Mouse (Mus musculus): Measurements from ENCODE around the gene Atp2c2. TPM values are rescaled to one million over a fixed set of nuclear protein-coding genes. Genes with fewer than 3 reads are reported as not detected.

The Atp2c2 gene
- total and polyA plus RNA-seq, 3 experiments: 0.07 to 0.59 TPM; not detected in 1

DNA sequence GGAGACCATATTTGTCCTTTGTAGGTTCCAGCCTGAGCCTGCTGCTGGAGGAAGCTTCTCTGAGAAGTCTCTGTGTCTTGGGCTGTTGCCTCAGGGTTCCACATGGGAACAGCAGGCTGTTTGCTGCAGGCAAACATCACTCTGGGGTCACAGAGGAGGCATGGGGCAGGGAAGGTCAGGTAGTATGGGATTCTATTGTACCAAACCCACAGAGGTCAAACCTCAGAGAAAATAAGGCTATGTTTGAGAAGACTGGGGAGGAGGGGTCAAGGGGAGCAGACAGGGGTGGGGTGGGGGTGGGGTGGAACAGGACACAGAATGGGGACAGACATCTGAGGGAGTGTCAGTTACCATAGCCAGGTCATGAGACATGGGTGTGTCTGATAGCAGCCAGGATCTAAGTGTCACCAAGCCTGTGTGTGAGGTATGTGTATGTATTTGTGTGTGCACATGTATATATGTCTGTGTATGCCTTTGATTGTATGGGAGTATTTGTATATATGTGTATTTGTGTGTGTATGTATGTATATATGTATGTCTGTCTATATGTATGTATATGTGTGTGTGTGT lies 17.0 kb downstream of the Atp2c2 start:
- Histone ChIP-seq H3K79me2 (replicated peaks; ENCODE audit: control insufficient read depth, insufficient read depth, low read length) (no peaks in the 10 kb centered on the region), H3K4me1 (ENCODE audit: control insufficient read depth, insufficient read depth, low read length) (peaks cover 5% of the 10 kb centered on the region), H3K36me3 (ENCODE audit: control insufficient read depth, insufficient read depth, low read length) (no peaks in the 10 kb centered on the region), H3K27ac (no peak overlapping the region), H3K9ac (ENCODE audit: low read depth, low read length) (no peak overlapping the region), H3K4me3 (no peak overlapping the region), H3K27me3 (ENCODE audit: control insufficient read depth, insufficient read depth, low read length) (no peaks in the 10 kb centered on the region)
- intact Hi-C loops (cut with DNase I): no loop called here
- TF ChIP-seq POLR2A (IDR thresholded peaks at IDR 0.05; ENCODE audit: insufficient read depth, low read depth, low read length) (no peak), EP300 (IDR thresholded peaks at IDR 0.05; ENCODE audit: insufficient read depth, low read depth, low read length) (no peak), CTCF (IDR thresholded peaks at IDR 0.05) (no peak)
- DNase-seq: no peak

DNA sequence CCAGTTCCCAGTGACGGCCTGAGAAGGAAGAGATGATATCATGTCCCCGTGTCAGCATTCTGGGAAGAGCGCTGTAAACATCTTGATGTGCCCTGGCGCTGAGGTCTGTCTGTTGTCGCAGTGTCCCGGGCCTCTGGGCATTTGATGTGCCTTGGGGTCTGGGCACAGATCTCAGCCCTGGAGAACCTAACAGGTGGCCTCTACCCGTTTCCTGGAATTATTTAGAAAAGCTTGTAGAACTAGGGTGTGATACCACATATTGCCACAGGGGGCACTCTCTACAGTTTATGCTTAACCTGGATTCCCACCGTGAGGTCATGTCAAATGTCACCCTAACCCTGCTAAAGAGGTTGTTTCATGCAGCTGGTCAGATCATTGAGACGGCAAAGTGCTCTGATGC lies 18.0 kb downstream of the Atp2c2 start:
- 61% methylated on average over 9 of the region's 9 CpGs for WGBS
- TF ChIP-seq CTCF (IDR thresholded peaks at IDR 0.05): peak; percentile 73
- TF ChIP-seq EP300 (IDR thresholded peaks at IDR 0.05; ENCODE audit: insufficient read depth, low read depth, low read length): no peak
- H3K79me2 ChIP-seq (replicated peaks; ENCODE audit: control insufficient read depth, insufficient read depth, low read length): no peaks in the 10 kb centered on the region
- intact Hi-C loops (cut with DNase I): no loop called here
- no peak for DNase-seq
- no peaks in the 10 kb centered on the region for H3K36me3 ChIP-seq (ENCODE audit: control insufficient read depth, insufficient read depth, low read length)
- no peak overlapping the region for H3K4me3 ChIP-seq
- peaks cover 5% of the 10 kb centered on the region for H3K4me1 ChIP-seq (ENCODE audit: control insufficient read depth, insufficient read depth, low read length)
- H3K27ac ChIP-seq: no peak overlapping the region
- H3K27me3 ChIP-seq (ENCODE audit: control insufficient read depth, insufficient read depth, low read length): no peaks in the 10 kb centered on the region
- no peak overlapping the region for H3K9ac ChIP-seq (ENCODE audit: low read depth, low read length)

DNA sequence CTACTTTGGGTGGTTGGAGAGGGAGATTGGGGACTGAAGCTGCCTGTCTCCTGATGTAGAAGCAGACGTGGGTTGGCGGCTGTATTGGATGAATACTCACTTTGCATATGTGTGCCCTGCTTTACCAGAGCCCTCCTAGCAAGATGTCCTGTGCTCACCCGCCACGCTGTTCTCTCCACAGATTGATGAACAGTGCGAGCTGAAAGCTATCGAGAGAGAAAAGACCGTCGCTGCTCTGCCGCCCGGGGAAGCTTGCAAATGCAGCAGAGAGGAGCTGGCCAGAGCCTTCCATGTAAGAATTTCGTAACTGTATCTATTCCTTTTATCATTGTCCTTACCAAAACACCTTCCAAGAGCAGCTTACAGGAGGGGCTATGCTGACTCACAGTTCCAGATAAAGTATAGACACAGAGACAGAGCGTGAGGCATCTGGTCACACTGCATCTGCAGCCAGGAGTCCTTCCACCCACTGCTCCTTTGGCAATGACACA lies 19.2 kb downstream of the Atp2c2 start:
- H3K4me1 ChIP-seq (ENCODE audit: control insufficient read depth, insufficient read depth, low read length): peaks cover 5% of the 10 kb centered on the region
- WGBS: 58% methylated on average over 12 of the region's 12 CpGs
- no peaks in the 10 kb centered on the region for H3K27me3 ChIP-seq (ENCODE audit: control insufficient read depth, insufficient read depth, low read length)
- no peak overlapping the region for H3K27ac ChIP-seq
- no peak overlapping the region for H3K9ac ChIP-seq (ENCODE audit: low read depth, low read length)
- H3K4me3 ChIP-seq: no peak overlapping the region
- H3K36me3 ChIP-seq (ENCODE audit: control insufficient read depth, insufficient read depth, low read length): no peaks in the 10 kb centered on the region
- H3K79me2 ChIP-seq (replicated peaks; ENCODE audit: control insufficient read depth, insufficient read depth, low read length): no peaks in the 10 kb centered on the region
- intact Hi-C loops (cut with DNase I): no loop called here
- no peak for DNase-seq
- TF ChIP-seq EP300 (IDR thresholded peaks at IDR 0.05; ENCODE audit: insufficient read depth, low read depth, low read length) (no peak), CTCF (IDR thresholded peaks at IDR 0.05) (no peak), POLR2A (IDR thresholded peaks at IDR 0.05; ENCODE audit: insufficient read depth, low read depth, low read length) (no peak)

DNA sequence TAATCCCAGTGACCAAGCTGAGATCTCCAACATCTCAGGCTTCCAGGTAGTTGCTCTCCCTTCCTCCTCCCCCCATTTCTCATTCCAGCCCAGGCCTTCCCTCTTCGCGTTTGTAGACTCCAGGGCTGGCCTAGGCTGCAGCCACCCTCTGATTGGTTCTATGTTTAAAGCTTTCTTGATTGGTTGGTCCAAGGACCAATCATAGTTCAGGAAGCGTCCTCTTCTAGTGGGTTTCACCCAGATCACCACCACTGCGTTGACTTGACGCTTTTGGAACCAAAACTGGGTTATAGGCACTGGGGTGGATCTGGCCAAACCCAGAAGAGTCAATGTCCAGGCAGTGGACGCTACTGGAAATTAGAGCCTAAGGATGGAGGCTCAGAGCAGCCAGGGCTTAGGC lies 22.5 kb downstream of the Atp2c2 start:
- TF ChIP-seq POLR2A (IDR thresholded peaks at IDR 0.05; ENCODE audit: insufficient read depth, low read depth, low read length) (no peak), CTCF (IDR thresholded peaks at IDR 0.05) (no peak), EP300 (IDR thresholded peaks at IDR 0.05; ENCODE audit: insufficient read depth, low read depth, low read length) (no peak)
- Histone ChIP-seq H3K36me3 (ENCODE audit: control insufficient read depth, insufficient read depth, low read length) (no peaks in the 10 kb centered on the region), H3K27ac (no peak overlapping the region), H3K9ac (ENCODE audit: low read depth, low read length) (no peak overlapping the region), H3K4me1 (ENCODE audit: control insufficient read depth, insufficient read depth, low read length) (no peaks in the 10 kb centered on the region), H3K27me3 (ENCODE audit: control insufficient read depth, insufficient read depth, low read length) (no peaks in the 10 kb centered on the region), H3K4me3 (no peak overlapping the region), H3K79me2 (replicated peaks; ENCODE audit: control insufficient read depth, insufficient read depth, low read length) (no peaks in the 10 kb centered on the region)
- WGBS: 70% methylated on average over 6 of the region's 6 CpGs
- intact Hi-C loops (cut with DNase I): no loop called here
- no peak for DNase-seq

DNA sequence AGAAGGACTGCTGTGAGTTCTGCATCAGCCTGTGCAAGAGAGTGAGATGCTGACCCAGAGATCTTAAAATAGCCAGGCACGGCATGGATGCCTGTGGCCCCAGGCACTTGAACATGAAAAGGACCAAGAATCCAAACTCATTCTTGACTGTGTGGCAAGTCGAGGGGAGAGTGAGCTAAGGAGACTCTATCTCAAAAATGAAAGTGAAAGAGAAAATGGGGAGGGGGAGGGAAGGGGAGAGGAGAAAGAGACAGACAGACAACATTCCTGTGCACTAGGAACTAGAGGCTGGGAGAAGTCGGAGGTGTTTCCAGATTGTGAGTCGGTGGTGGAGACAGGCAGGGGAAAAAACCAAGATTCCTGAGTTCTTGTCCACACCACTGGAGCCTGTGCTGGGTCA lies 23.9 kb downstream of the Atp2c2 start:
- Histone ChIP-seq H3K4me1 (ENCODE audit: control insufficient read depth, insufficient read depth, low read length) (no peaks in the 10 kb centered on the region), H3K9ac (ENCODE audit: low read depth, low read length) (no peak overlapping the region), H3K4me3 (no peak overlapping the region), H3K27me3 (ENCODE audit: control insufficient read depth, insufficient read depth, low read length) (no peaks in the 10 kb centered on the region), H3K36me3 (ENCODE audit: control insufficient read depth, insufficient read depth, low read length) (no peaks in the 10 kb centered on the region), H3K27ac (no peak overlapping the region), H3K79me2 (replicated peaks; ENCODE audit: control insufficient read depth, insufficient read depth, low read length) (no peaks in the 10 kb centered on the region)
- intact Hi-C loops (cut with DNase I): loop anchor here (2.0 kb wide), 1 partner anchor 19 kb away; no protein-coding TSS in a partner anchor
- TF ChIP-seq EP300 (IDR thresholded peaks at IDR 0.05; ENCODE audit: insufficient read depth, low read depth, low read length) (no peak), POLR2A (IDR thresholded peaks at IDR 0.05; ENCODE audit: insufficient read depth, low read depth, low read length) (no peak), CTCF (IDR thresholded peaks at IDR 0.05) (no peak)
- no peak for DNase-seq
- WGBS: 21% methylated on average over 4 of the region's 4 CpGs

DNA sequence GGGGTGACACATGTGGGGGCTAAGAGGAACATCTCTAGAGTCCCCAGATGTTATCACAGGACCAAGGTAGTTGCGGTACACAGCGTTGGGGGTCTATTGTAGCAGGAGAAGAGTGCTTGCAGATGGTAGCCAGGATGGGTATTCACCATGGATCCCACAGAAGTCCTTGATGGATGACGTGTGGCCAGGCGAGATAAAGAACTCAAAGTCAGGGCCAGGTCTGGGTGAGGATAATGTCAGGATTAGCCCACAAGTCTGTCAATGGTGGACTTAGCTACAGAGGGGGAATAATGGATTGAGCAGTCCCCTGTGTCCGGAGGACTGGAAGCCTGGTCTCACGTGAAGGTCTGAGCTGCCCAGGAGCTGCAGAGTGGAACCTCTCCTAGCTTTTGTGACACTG lies 24.8 kb downstream of the Atp2c2 start:
- 78% methylated on average over 6 of the region's 6 CpGs for WGBS

More for the DNA sequence above, 24.8 kb downstream of the Atp2c2 start:
- intact Hi-C loops (cut with DNase I): loop anchor here (2.0 kb wide), 1 partner anchor 20 kb away; no protein-coding TSS in a partner anchor
- Histone ChIP-seq H3K79me2 (replicated peaks; ENCODE audit: control insufficient read depth, insufficient read depth, low read length) (no peaks in the 10 kb centered on the region), H3K4me3 (no peak overlapping the region), H3K27me3 (ENCODE audit: control insufficient read depth, insufficient read depth, low read length) (no peaks in the 10 kb centered on the region), H3K9ac (ENCODE audit: low read depth, low read length) (no peak overlapping the region), H3K36me3 (ENCODE audit: control insufficient read depth, insufficient read depth, low read length) (no peaks in the 10 kb centered on the region), H3K4me1 (ENCODE audit: control insufficient read depth, insufficient read depth, low read length) (no peaks in the 10 kb centered on the region), H3K27ac (no peak overlapping the region)
- no peak for DNase-seq
- TF ChIP-seq EP300 (IDR thresholded peaks at IDR 0.05; ENCODE audit: insufficient read depth, low read depth, low read length) (no peak), POLR2A (IDR thresholded peaks at IDR 0.05; ENCODE audit: insufficient read depth, low read depth, low read length) (no peak), CTCF (IDR thresholded peaks at IDR 0.05) (no peak)

All from heart, adult 2 months (tissue).